Mouse (Mus musculus) gastrocnemius, postnatal 10 days (tissue): ENCODE data around the gene Gm7951. TPM values are rescaled to one million over a fixed set of nuclear protein-coding genes. Genes with fewer than 3 reads are reported as not detected.
"Not testable (repeated sequence)": the region's sequence is repeated elsewhere in the genome, so short reads cannot be mapped to it uniquely, and the experiment has no call there.

Experiments used
- DNase-seq: peaks from one replicate; pipeline ENCODE4 v3.0.0; 2021; ENCODE audit warnings: mixed read lengths
- long read RNA-seq, 2 experiments: library from polyadenylated mRNA; stranded (forward); transcript quantifications; one replicate each; pipeline ENCODE4 v2.0.0; 2021
- total RNA-seq, 2 experiments: library from RNA; stranded (reverse); gene quantifications; 2 replicates each; pipeline ENCODE4 v1.2.3; 2021

Gm7951 gene
- total RNA-seq: not detected
- long read RNA-seq, experiment 1: 0 reads
- long read RNA-seq, experiment 2: 0 reads

DNA sequence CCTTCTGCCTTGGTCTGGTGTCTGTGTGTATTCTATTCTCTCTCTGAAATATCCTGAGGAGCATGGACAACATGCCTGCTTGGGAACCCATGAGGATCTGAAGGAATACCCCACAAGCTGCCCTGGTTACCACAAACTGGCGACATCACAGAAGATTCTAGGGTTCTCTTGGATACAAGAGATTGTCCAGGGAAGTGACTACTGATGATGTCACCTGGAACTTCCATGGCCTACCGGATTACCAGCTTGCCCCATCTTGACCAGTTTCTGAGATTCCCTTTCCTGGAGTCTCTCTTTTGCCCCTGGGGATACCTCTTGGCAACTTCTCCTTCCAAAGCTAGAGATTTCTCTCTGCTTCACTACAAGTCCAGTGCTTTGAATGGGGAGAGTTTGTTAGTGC lies at the start of gene Gm7951:
Gm7951 (minus strand) TSS at position 101 of the 400 bp plus-strand sequence.
- DNase-seq: not testable (repeated sequence)

DNA sequence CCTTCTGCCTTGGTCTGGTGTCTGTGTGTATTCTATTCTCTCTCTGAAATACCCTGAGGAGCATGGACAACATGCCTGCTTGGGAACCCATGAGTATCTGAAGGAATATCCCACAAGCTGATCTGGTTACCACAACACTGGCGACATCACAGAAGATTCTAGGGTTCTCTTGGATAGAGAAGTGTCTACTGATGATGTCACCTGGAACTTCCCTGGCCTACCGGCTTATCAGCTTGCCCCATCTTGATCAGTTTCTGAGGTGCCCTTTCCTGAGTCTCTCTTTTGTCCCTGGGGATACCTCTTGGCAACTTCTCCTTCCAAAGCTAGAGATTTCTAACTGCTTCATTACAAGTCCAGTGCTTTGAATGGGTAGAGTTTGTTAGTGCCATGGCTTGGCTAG lies 45.4 kb upstream of the Gm7951 start, which contains the start of gene Gm17027:
Gm17027 (minus strand) TSS at position 101 of the 400 bp plus-strand sequence.
- DNase-seq: not testable (repeated sequence)

DNA sequence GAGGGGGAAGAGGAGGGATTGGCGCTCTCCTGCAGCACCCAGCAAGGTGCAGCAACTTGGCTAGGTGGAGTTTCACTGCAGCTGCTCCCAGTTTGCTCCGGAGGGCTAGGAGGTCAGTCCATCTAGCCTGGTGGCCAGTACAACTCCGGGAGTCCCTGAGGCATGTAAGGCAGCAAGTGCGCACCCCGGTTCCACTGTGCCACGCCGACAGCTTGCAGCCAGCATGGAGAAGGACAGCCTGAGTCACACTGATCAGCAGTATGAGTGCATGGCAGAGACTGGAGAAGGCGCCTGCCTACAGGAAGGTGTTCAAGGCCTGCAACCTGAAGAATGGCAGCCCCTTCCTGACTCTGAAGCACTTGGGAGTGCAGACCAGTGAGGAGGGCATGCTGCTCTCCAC lies 17.4 kb upstream of the Gm7951 start:
- DNase-seq: peak; percentile 3

DNA sequence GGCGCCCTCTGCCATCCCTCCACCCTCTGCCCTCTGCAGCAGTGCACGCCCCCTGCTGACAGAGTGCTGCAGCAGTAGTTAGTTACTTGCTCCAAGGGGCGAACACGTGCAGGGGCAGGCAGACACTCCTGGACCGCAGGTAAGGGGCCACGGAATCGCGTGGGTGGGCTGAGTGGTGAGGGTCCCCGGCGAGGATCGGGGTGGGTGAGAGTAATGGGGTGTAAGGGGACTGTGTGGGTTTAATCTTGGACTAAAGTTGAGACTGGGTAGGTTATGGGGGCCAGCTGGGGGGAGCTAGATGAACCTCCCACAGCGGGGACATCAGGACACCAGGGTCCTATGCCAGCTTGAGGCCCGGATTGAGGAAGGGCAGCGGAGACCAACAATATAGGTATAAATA lies 16.6 kb upstream of the Gm7951 start:
- peak; percentile 2 for DNase-seq

Other genes starting within 250 kb of the Gm7951 start
- not detected for gene Gm7980, start 210.1 kb downstream of the Gm7951 start, total RNA-seq
- not detected for gene 1700049E17Rik1, start 192.4 kb downstream of the Gm7951 start, total RNA-seq
- not detected for gene 1700024B05Rik, start 173.4 kb downstream of the Gm7951 start, total RNA-seq
- not detected for gene Gm6401, start 149.4 kb downstream of the Gm7951 start, total RNA-seq
- not detected for gene Gm3543, start 134.0 kb downstream of the Gm7951 start, total RNA-seq
- gene Gm17027, start 45.3 kb upstream of the Gm7951 start, total RNA-seq: not detected
- not detected for gene Gm3573, start 73.4 kb upstream of the Gm7951 start, total RNA-seq
- gene Gm17026, start 142.7 kb upstream of the Gm7951 start, total RNA-seq: not detected
- gene Gm9611, start 180.0 kb upstream of the Gm7951 start, total RNA-seq: not detected
- gene Gm7995, start 192.8 kb upstream of the Gm7951 start, total RNA-seq: not detected